Mouse (Mus musculus) gastrocnemius, adult 2 months (tissue): ENCODE measurements around the gene Eif3k. TPM values are rescaled to one million over a fixed set of nuclear protein-coding genes. Genes with fewer than 3 reads are reported as not detected.

Experiments
- DNase-seq: peaks from one replicate; pipeline ENCODE4 v3.0.0; 2022
- H3K27ac ChIP-seq: fragments of 200-600 bp; 2 replicates; pipeline ENCODE4 v1.8.1; 2022; ENCODE audit warnings: mild to moderate bottlenecking
- H3K4me3 ChIP-seq: fragments of 200-600 bp; 2 replicates; pipeline ENCODE4 v1.8.1; 2022; ENCODE audit warnings: mild to moderate bottlenecking, moderate library complexity
- CTCF ChIP-seq: fragments of 200-600 bp; IDR thresholded peaks from 2 replicates; pipeline ENCODE4 v1.8.1; 2022; ENCODE audit warnings: antibody characterized with exemption, mild to moderate bottlenecking, moderate library complexity
- intact Hi-C: fragments of 180-260 bp; cut with DNase I; formaldehyde crosslinking; loops from one replicate; pipeline ENCODE4 v1.15.1; 2025
- total RNA-seq, 2 experiments: library from RNA; stranded (reverse); gene quantifications; 2 replicates each; pipeline ENCODE4 v1.2.3; 2021

Eif3k gene
- total RNA-seq, 2 experiments from 2014 or later, result 122 to 141 TPM

GRCm38 (mm10) chr7:28923865-28924291 lies 57.8 kb downstream of the Eif3k start:
- Histone ChIP-seq H3K27ac (peak overlapping the region; percentile 94), H3K4me3 (peak overlapping the region; percentile 39)
- intact Hi-C loops, result loop anchor here (5.0 kb wide), 1 partner anchor 38 kb away; the partner anchor contains the start of gene Actn4
- no peak for TF ChIP-seq CTCF
- peak; percentile 54 for DNase-seq

GRCm38 (mm10) chr7:28922606-28923005 lies 59.1 kb downstream of the Eif3k start:
- intact Hi-C loops, result loop anchor here (5.0 kb wide), 1 partner anchor 40 kb away; the partner anchor contains the start of gene Actn4
- Histone ChIP-seq H3K4me3 (no peak overlapping the region), H3K27ac (peak overlapping the region; percentile 94)
- TF ChIP-seq CTCF, result no peak
- no peak for DNase-seq

GRCm38 (mm10) chr7:28921722-28922465 lies 59.8 kb downstream of the Eif3k start:
- DNase-seq, result no peak
- peak overlapping the region; percentile 94 for H3K27ac ChIP-seq
- no peak overlapping the region for H3K4me3 ChIP-seq
- intact Hi-C loops, result loop anchor here (5.0 kb wide), 1 partner anchor 40 kb away; the partner anchor contains the start of gene Actn4
- no peak for TF ChIP-seq CTCF

Other genes starting within 250 kb of the Eif3k start
- 10 to 100 TPM; 36.0 to 41.0 TPM for gene Mrps12, start 240.0 kb downstream of the Eif3k start, total RNA-seq
- 10 to 100 TPM; 11.7 to 14.7 TPM for gene Sars2, start 239.9 kb downstream of the Eif3k start, total RNA-seq
- not detected for gene Ccer2, start 225.7 kb downstream of the Eif3k start, total RNA-seq
- gene Sirt2, start 215.1 kb downstream of the Eif3k start, total RNA-seq, result 10 to 100 TPM; 91.0 to 92.5 TPM
- 10 to 100 TPM; 27.1 to 31.3 TPM for gene Nfkbib, start 214.4 kb downstream of the Eif3k start, total RNA-seq
- gene Rinl, start 192.9 kb downstream of the Eif3k start, total RNA-seq, result under 1 TPM; 0.71 to 0.89 TPM
- gene Hnrnpl, start 173.3 kb downstream of the Eif3k start, total RNA-seq, result 100 to 1,000 TPM; 131 to 143 TPM
- 100 to 1,000 TPM; 173 to 338 TPM for gene Ech1, start 156.6 kb downstream of the Eif3k start, total RNA-seq
- 1 to 10 TPM; 2.6 to 7.3 TPM for gene Lgals4, start 148.0 kb downstream of the Eif3k start, total RNA-seq
- not detected for gene Lgals7, start 118.0 kb downstream of the Eif3k start, total RNA-seq
- gene Capn12, start 100.4 kb downstream of the Eif3k start, total RNA-seq, result under 1 TPM; 0.15 to 0.28 TPM
- gene Actn4, start 19.5 kb downstream of the Eif3k start, total RNA-seq, result 10 to 100 TPM; 27.1 to 40.2 TPM
- gene Map4k1, start 186 bp upstream of the Eif3k start, total RNA-seq, result under 1 TPM; 0.25 to 0.33 TPM
- gene Ryr1, start 143.3 kb upstream of the Eif3k start, total RNA-seq, result 1,000 to 10,000 TPM; 1,499 to 2,077 TPM
- gene Rasgrp4, start 153.0 kb upstream of the Eif3k start, total RNA-seq, result under 1 TPM; 0.61 to 0.84 TPM
- gene Fam98c, start 174.4 kb upstream of the Eif3k start, total RNA-seq, result 10 to 100 TPM; 10.2 to 11.5 TPM
- gene Ggn, start 188.3 kb upstream of the Eif3k start, total RNA-seq, result under 1 TPM; 0.14 to 0.20 TPM
- gene Spred3, start 188.5 kb upstream of the Eif3k start, total RNA-seq, result 1 to 10 TPM; 1.0 to 1.6 TPM
- gene Psmd8, start 198.8 kb upstream of the Eif3k start, total RNA-seq, result 100 to 1,000 TPM; 142 to 228 TPM
- gene Catsperg1, start 232.2 kb upstream of the Eif3k start, total RNA-seq, result under 1 TPM; 0.08 to 0.23 TPM